Mouse (Mus musculus) bone marrow macrophage, adult 2 months (primary cell): ENCODE data around the gene Prkn.

Experiments used
- CTCF ChIP-seq: IDR thresholded peaks from 2 replicates; pipeline ENCODE4 v1.5.1; 2012; ENCODE audit warnings: low read depth, mild to moderate bottlenecking, low read length, moderate library complexity
- POLR2A ChIP-seq: IDR thresholded peaks from 2 replicates; pipeline ENCODE4 v1.6.1; 2012; ENCODE audit warnings: mild to moderate bottlenecking, low read depth, low read length, borderline replicate concordance

GRCm38 (mm10) chr17:11863017-11863416 is 1022.8 kb downstream of the Prkn start:
- TF ChIP-seq POLR2A (no peak), CTCF (no peak)
